Mouse (Mus musculus): ENCODE results near the gene Cel. TPM values are rescaled to one million over a fixed set of nuclear protein-coding genes. Genes with fewer than 3 reads are reported as not detected.

Gene Cel
- polyA plus RNA-seq, 1 experiment from 2014 or later = 0.08 TPM

DNA sequence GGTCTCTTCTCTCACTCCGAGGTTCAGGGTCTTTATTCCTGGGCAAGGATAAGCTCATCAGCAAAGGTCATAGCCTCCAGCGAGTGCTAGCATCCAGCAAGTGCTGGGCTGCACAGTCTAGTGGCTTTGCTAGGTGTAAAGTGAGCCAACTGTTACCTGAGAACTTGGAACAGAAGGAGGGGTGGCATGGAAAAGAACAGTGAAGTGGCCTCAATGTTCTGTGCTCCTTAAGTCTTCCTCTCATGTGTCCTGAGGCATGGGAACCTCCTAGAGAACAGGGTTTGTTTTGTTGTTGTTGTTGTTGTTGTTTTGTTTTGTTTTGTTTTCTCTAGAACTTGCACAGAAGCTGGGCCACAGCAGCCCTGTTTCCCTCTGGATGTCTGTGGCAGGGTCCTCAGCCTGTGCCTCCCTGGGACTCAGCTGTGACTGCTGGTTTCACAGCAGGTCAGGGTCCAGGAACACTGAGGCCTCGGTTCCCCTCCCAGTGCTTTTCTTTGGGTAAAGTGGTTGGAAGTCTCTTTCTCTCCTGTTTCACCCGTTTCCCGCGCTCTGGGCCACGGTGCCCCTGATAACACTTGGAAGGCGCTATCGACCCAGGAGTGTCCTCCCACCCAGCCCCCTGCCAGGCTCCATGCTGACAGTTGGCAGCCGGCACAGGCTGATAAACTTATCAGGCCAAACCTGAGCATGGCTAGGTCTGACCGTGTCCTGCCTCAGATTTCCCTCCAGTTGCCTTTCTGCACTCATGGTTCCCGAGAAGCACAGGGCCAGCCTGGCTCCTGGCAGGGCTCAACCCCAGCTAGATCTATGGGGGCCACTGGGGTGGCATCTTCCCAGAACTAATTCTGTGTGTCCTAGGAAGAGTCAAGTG is 38.8 kb upstream of the Cel start:
- 57% methylated on average over 12 of the region's 12 CpGs for WGBS
- Histone ChIP-seq H3K4me1 (0 out of 2 replicates have a peak, but pooled peaks cover under 1% of the 10 kb centered on the region), H3K9ac (no peak overlapping the region), H3K4me2 (replicated peaks) (no peak overlapping the region), H3K27me3 (no peaks in the 10 kb centered on the region), H3K27ac (replicated peaks) (no peak overlapping the region), H3K9me3 (replicated peaks) (no peaks in the 10 kb centered on the region), H3K4me3 (replicated peaks) (no peak overlapping the region), H3K36me3 (no peaks in the 10 kb centered on the region)
- no peak for ATAC-seq (ENCODE audit: insufficient number of reproducible peaks, low FRiP score, low TSS enrichment, low read depth)

DNA sequence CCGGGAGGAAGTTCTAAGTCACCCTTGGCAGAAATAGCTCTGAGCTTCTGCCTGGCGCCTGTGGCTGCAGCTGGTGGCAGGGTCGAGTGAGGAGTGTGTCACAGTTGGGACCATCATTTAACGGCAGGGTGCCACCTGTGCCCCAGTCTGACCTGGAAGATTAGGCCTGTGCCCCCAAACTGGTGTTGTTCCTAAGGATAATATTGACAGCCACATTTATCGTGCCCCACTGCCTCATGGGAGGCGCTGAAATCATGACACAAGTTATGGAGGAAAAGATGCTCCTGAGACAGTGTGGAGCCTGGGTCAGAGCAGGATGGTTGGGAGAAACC is 36.3 kb upstream of the Cel start:
- H3K27ac ChIP-seq (replicated peaks) = no peak overlapping the region
- H3K27me3 ChIP-seq = no peaks in the 10 kb centered on the region
- H3K9me3 ChIP-seq (replicated peaks) = no peaks in the 10 kb centered on the region
- H3K36me3 ChIP-seq = no peaks in the 10 kb centered on the region
- H3K4me2 ChIP-seq (replicated peaks) = no peak overlapping the region
- H3K4me1 ChIP-seq = no peaks in the 10 kb centered on the region
- WGBS = 73% methylated on average over 6 of the region's 6 CpGs
- no peak for ATAC-seq (ENCODE audit: insufficient number of reproducible peaks, low FRiP score, low TSS enrichment, low read depth)
- H3K4me3 ChIP-seq (replicated peaks) = no peak overlapping the region
- no peak overlapping the region for H3K9ac ChIP-seq

DNA sequence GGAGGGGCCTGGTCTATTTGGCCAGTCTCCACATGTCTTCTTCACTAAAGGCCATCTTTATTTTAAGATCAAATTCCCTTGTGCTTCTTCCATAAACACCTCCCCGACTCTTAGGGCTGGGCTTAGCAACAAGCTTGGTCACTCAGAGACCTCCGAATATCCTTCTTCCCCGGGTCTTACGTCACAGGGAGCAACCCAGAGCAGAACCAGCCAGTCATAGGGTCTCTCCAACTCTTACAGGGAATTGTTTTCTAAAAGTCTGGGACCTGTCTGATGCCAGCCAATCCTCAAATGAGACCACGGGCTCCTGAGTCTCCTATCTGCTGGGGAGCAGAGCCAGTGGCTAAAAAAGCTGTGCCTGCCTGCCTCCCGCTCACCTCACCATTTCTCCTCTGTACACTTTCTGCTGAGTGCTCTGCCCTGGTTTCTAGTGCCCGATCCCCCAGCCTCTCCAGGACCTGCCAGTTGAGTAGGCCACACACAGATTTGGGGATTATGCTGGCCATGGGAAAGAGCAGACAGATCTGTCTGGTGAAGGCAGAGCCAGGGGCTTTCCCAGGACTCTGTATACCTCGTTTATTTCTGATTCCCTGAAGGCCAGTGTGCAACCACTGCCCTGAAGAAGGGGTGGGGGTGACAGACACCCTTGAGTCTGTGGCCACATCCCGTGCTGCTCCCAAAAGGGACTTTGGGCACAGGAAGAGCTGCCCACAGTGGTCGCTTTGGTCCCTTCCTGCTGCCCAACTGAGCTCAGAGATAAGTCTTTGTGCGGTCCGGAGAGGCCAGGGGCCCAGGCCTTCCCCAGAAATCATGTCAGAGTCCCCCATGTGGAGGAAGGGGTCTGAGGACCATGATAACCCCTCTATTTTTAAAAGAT is 35.7 kb upstream of the Cel start:
- H3K9ac ChIP-seq = no peak overlapping the region
- no peak overlapping the region for H3K4me3 ChIP-seq (replicated peaks)
- H3K36me3 ChIP-seq = no peaks in the 10 kb centered on the region
- no peaks in the 10 kb centered on the region for H3K4me1 ChIP-seq
- no peaks in the 10 kb centered on the region for H3K9me3 ChIP-seq (replicated peaks)
- ATAC-seq (ENCODE audit: insufficient number of reproducible peaks, low FRiP score, low TSS enrichment, low read depth) = no peak
- H3K4me2 ChIP-seq (replicated peaks) = no peak overlapping the region
- no peak overlapping the region for H3K27ac ChIP-seq (replicated peaks)
- 0 out of 2 replicates have a peak, but pooled peaks cover 2% of the 10 kb centered on the region for H3K27me3 ChIP-seq
- WGBS = 52% methylated on average over 12 of the region's 12 CpGs

DNA sequence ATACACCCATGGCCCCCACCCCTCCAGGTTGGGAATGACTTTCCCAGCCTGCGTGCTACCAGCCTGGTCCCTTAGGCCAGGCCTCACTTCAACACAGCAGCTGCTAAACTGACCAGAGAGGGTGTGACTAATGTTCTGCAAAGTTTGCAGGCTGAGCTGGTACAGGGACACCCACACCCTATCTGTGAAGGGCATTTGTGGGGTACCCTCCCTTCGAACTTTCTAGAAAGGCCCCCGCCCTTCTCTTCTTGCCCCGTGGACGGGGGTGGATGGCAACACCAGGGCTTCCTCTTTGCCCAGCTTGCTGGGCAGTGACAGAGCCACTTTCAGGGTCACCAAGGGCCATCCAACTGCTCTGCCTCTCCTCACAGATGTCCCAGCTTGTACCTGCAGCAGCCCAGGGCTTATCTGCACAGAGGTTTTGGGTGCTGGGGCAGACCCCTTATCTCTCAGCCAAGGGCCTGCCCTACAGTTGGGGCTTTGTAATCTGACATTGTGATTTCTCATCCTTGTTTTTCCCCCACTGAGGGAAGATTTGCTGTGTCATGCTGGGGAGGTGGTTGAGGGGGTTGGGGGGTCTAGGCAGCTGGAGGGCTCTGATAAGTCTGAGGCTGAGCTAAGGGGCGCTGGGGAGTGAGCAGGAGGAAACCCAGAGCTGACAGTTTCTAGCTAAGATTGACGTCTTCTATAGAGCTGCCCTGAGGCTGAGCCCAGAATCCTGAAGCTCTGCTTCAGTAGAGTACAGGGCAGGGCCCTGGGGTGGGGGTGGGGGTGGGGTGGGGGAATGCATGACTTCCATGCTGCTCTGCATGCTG is 34.7 kb upstream of the Cel start:
- no peak overlapping the region for H3K9ac ChIP-seq
- H3K4me2 ChIP-seq (replicated peaks) = no peak overlapping the region
- no peak overlapping the region for H3K4me3 ChIP-seq (replicated peaks)
- H3K27ac ChIP-seq (replicated peaks) = no peak overlapping the region
- no peaks in the 10 kb centered on the region for H3K9me3 ChIP-seq (replicated peaks)
- H3K27me3 ChIP-seq = 0 out of 2 replicates have a peak, but pooled peaks cover 3% of the 10 kb centered on the region
- no peak for ATAC-seq (ENCODE audit: insufficient number of reproducible peaks, low FRiP score, low TSS enrichment, low read depth)
- no peaks in the 10 kb centered on the region for H3K36me3 ChIP-seq
- no peaks in the 10 kb centered on the region for H3K4me1 ChIP-seq
- WGBS = 74% methylated on average over 7 of the region's 7 CpGs

DNA sequence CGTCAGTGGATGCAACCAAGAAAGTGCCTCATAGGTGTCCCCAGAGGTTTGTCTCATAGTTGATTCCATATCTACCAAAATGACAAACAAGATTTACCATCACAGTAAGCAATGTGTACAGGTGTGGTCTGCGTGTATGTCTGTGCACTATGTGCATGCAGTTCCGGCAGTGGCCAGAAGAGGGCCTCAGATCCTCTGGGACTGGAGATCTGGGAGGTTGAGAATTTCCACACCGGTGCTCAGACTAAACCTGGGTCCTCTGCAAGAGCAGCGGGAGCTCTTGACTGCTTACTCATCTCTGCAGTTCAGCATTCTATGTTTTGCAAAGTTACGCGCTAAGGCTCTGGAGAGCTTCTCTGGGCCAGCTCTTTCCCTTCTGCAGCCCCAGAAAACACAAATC is 33.8 kb upstream of the Cel start:
- Histone ChIP-seq H3K9me3 (replicated peaks) (no peaks in the 10 kb centered on the region), H3K9ac (no peak overlapping the region), H3K36me3 (no peaks in the 10 kb centered on the region), H3K27ac (replicated peaks) (no peak overlapping the region), H3K4me2 (replicated peaks) (no peak overlapping the region), H3K4me1 (no peaks in the 10 kb centered on the region), H3K4me3 (replicated peaks) (no peak overlapping the region), H3K27me3 (0 out of 2 replicates have a peak, but pooled peaks cover 9% of the 10 kb centered on the region)
- 88% methylated on average over 7 of the region's 7 CpGs for WGBS
- no peak for ATAC-seq (ENCODE audit: insufficient number of reproducible peaks, low FRiP score, low TSS enrichment, low read depth)

DNA sequence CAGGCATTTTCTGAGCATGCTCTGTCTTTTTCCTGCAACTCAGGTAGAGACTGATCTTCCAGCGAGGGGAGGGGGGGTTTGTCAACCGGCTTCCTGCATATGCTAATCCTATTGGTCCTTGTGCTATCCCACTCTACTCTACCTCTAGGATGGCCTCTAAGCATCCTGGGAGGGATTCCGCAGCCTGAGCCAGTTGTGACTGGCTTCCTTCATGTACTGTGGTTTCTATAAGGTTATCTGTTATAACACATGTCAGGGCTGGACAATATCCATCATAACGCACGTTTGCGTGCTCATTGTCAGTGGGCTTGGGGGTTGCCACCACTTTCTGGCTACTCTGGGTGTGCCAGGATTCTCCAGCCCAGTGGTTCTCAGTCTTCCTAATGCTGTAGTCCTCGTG is 32.8 kb upstream of the Cel start:
- 77% methylated on average over 7 of the region's 7 CpGs for WGBS
- Histone ChIP-seq H3K27me3 (0 out of 2 replicates have a peak, but pooled peaks cover 9% of the 10 kb centered on the region), H3K36me3 (no peaks in the 10 kb centered on the region), H3K9ac (no peak overlapping the region), H3K4me2 (replicated peaks) (no peak overlapping the region), H3K4me1 (no peaks in the 10 kb centered on the region), H3K27ac (replicated peaks) (no peak overlapping the region), H3K9me3 (replicated peaks) (no peaks in the 10 kb centered on the region), H3K4me3 (replicated peaks) (no peak overlapping the region)
- no peak for ATAC-seq (ENCODE audit: insufficient number of reproducible peaks, low FRiP score, low TSS enrichment, low read depth)

DNA sequence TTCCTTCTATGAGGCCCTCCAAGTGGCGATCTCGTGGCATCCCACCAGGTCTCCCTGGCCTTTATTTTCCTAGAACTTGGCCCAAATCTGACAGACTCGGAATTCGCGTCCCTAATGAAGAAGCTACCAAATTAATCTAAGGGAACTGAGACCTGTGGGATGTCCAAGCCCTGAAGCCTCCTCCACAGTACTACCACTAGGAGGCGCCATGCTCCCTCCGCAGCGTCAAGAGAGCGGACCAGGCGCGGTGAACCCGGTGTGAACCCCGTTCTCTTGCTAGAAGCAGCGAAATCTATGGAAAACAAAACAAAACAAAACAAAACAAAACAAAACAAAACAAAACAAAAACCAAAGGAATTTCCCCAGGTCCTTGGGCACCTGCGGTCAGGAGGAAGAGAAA is 29.6 kb upstream of the Cel start:
- 0 out of 2 replicates have a peak, but pooled peaks cover 9% of the 10 kb centered on the region for H3K27me3 ChIP-seq
- H3K4me3 ChIP-seq (replicated peaks) = no peak overlapping the region
- no peaks in the 10 kb centered on the region for H3K4me1 ChIP-seq
- no peaks in the 10 kb centered on the region for H3K9me3 ChIP-seq (replicated peaks)
- WGBS = 4% methylated on average over 15 of the region's 15 CpGs
- no peak overlapping the region for H3K9ac ChIP-seq
- no peak overlapping the region for H3K27ac ChIP-seq (replicated peaks)
- no peak for ATAC-seq (ENCODE audit: insufficient number of reproducible peaks, low FRiP score, low TSS enrichment, low read depth)
- H3K4me2 ChIP-seq (replicated peaks) = no peak overlapping the region
- no peaks in the 10 kb centered on the region for H3K36me3 ChIP-seq

DNA sequence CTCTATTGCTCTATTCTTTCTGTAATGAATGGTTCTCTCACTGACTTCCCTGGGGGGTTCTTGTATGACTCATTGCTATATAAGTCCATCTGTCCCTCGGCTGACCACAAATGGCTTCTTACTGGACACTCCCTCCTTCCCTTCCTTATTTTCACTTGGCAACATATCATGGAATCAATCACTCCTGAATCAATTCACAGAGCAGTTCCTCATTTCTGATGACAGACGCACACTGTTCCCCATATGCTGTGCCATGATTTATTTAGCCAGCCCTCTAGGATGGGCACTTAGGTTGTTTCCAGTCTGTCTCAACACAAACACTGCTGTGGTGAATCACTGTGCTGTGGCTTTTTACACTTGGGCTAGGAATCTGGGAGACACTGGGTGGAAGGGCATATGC is 28.3 kb upstream of the Cel start:
- Histone ChIP-seq H3K4me1 (no peaks in the 10 kb centered on the region), H3K4me2 (replicated peaks) (no peak overlapping the region), H3K9ac (no peak overlapping the region), H3K4me3 (replicated peaks) (no peak overlapping the region), H3K27me3 (0 out of 2 replicates have a peak, but pooled peaks cover 9% of the 10 kb centered on the region), H3K27ac (replicated peaks) (no peak overlapping the region), H3K9me3 (replicated peaks) (no peaks in the 10 kb centered on the region), H3K36me3 (no peaks in the 10 kb centered on the region)
- WGBS = 64% methylated on average over 2 of the region's 2 CpGs
- peak; percentile 24; the same call in 1 of the 2 replicates for ATAC-seq (ENCODE audit: insufficient number of reproducible peaks, low FRiP score, low TSS enrichment, low read depth)

DNA sequence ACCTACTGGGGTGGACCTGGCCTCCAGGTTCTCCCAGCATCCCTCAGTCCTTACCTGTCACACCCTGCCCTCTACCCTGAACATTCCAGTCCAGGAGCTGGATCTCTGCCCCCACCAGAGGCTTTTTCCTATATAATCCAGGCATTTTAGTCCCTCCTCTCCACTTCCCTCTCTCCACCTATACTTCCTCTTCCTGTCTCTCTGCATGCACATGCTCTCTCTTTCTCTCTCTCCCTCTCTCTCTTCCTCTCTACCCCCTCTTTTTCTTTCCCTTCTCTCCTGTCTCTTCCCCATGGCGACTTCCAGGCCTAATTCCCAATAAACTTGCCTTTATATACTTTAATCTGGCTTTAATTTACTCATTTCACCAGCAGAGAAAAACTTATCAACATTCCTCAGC is 25.4 kb upstream of the Cel start:
- H3K27me3 ChIP-seq = 0 out of 2 replicates have a peak, but pooled peaks cover 6% of the 10 kb centered on the region
- H3K4me2 ChIP-seq (replicated peaks) = no peak overlapping the region
- H3K4me3 ChIP-seq (replicated peaks) = no peak overlapping the region
- no peaks in the 10 kb centered on the region for H3K9me3 ChIP-seq (replicated peaks)
- no peaks in the 10 kb centered on the region for H3K36me3 ChIP-seq
- WGBS = 17% methylated on average over 1 of the region's 1 CpGs
- H3K9ac ChIP-seq = no peak overlapping the region
- ATAC-seq (ENCODE audit: insufficient number of reproducible peaks, low FRiP score, low TSS enrichment, low read depth) = no peak
- H3K4me1 ChIP-seq = peaks cover 2% of the 10 kb centered on the region; the same call in 1 of the 2 replicates
- no peak overlapping the region for H3K27ac ChIP-seq (replicated peaks)

DNA sequence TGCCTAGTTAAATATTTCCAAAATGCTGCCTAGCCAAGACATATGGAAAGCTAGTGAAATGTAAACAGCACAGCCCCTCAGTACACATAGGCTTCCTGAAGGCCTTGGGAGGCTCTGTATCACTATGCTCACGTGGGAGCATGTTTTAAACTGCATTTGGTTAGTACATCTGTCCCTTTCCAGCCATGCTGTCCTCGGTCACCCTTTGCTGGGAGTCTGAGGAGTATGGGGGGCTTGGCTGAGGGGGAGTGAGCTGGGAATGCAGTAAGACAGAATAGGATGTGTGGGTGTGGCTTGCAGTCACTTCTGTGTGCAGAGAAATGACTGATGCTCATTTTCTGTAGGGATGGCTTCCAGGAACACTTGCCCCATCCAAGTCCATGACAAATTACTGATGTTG is 22.5 kb upstream of the Cel start:
- no peak for ATAC-seq (ENCODE audit: insufficient number of reproducible peaks, low FRiP score, low TSS enrichment, low read depth)
- no peak overlapping the region for H3K27ac ChIP-seq (replicated peaks)
- peaks cover 5% of the 10 kb centered on the region; the same call in 1 of the 2 replicates for H3K36me3 ChIP-seq
- H3K4me3 ChIP-seq (replicated peaks) = no peak overlapping the region
- WGBS = 40% methylated on average over 2 of the region's 2 CpGs
- no peaks in the 10 kb centered on the region for H3K27me3 ChIP-seq
- peaks cover 21% of the 10 kb centered on the region for H3K4me1 ChIP-seq
- no peak overlapping the region for H3K9ac ChIP-seq
- H3K9me3 ChIP-seq (replicated peaks) = no peaks in the 10 kb centered on the region
- no peak overlapping the region for H3K4me2 ChIP-seq (replicated peaks)
